Mouse (Mus musculus) G1E (cell line): ENCODE measurements around the gene Itgb6. TPM values are rescaled to one million over a fixed set of nuclear protein-coding genes. Genes with fewer than 3 reads are reported as not detected.

Experiments used
- ATAC-seq: 2 replicates; pipeline ENCODE4 v1.8.0; 2016; ENCODE audit warnings: mild to moderate bottlenecking; ENCODE audit not compliant: insufficient number of reproducible peaks, poor library complexity, low FRiP score, severe bottlenecking; ENCODE audit errors: extremely low read depth
- DNase-seq: peaks from one replicate; pipeline ENCODE4 v3.0.0; 2012; ENCODE audit warnings: low spot score
- H3K27me3 ChIP-seq: 2 replicates; pipeline ENCODE4 v1.6.1; 2012; ENCODE audit warnings: mild to moderate bottlenecking, low read length, inconsistent platforms; ENCODE audit not compliant: insufficient read depth
- H3K36me3 ChIP-seq: replicated peaks from 2 replicates; pipeline ENCODE3; 2012; ENCODE audit warnings: mild to moderate bottlenecking, inconsistent platforms
- H3K4me1 ChIP-seq: 2 replicates; pipeline ENCODE4 v1.6.1; 2012; ENCODE audit warnings: low read depth, low read length, inconsistent platforms, mixed read lengths; ENCODE audit not compliant: insufficient read depth
- H3K4me3 ChIP-seq: 2 replicates; pipeline ENCODE4 v1.5.1; 2012; ENCODE audit warnings: low read depth, mild to moderate bottlenecking, inconsistent platforms, low read length, moderate library complexity, mixed read lengths
- H3K9me3 ChIP-seq: replicated peaks from 2 replicates; pipeline ENCODE4 v1.6.1; 2012; ENCODE audit warnings: inconsistent platforms
- CTCF ChIP-seq: IDR thresholded peaks from 2 replicates; pipeline ENCODE4 v1.5.1; 2012; ENCODE audit warnings: low read depth, low read length, inconsistent platforms, mixed read lengths
- GATA1 ChIP-seq: IDR thresholded peaks from 2 replicates; pipeline ENCODE4 v1.6.1; 2012; ENCODE audit warnings: borderline replicate concordance, low read length, inconsistent platforms, mixed read lengths
- GATA2 ChIP-seq: IDR thresholded peaks from 2 replicates; pipeline ENCODE4 v1.6.1; 2012; ENCODE audit warnings: low read depth, low read length, inconsistent platforms, borderline replicate concordance
- POLR2AphosphoS5 ChIP-seq: IDR thresholded peaks from 2 replicates; pipeline ENCODE4 v1.6.1; 2012; ENCODE audit warnings: low read depth, low read length, inconsistent platforms; ENCODE audit not compliant: insufficient replicate concordance
- TAL1 ChIP-seq: conservative IDR thresholded peaks from 2 replicates; pipeline ENCODE4 v1.6.1; 2012; ENCODE audit warnings: low read depth, low read length, inconsistent platforms, mixed read lengths
- polyA plus RNA-seq: library from polyadenylated mRNA; stranded (reverse); fragments of >175 nt; gene quantifications from 2 replicates; pipeline ENCODE4 v1.2.3, GENCODE M21; 2012
- total RNA-seq, 2 experiments: library from RNA; stranded (forward) in 1 of 2; stranded (reverse) in 1 of 2; fragments of 200-1000 nt in 1 of 2; fragments of >200 nt in 1 of 2; fragmentation: Nextera tagmentation in 1 of 2; gene quantifications; 2 replicates each; pipeline ENCODE4 v1.2.3; 2014 to 2017

The Itgb6 gene
- total and polyA plus RNA-seq, 3 experiments: 0.38 TPM; not detected in 2

- H3K4me1 ChIP-seq: no peaks in the 10 kb centered on the region
- ATAC-seq (no peak), DNase-seq (no peak)
- no peak overlapping the region for H3K4me3 ChIP-seq
- no peaks in the 10 kb centered on the region for H3K9me3 ChIP-seq
- TF ChIP-seq TAL1: no peak
- no peak for TF ChIP-seq POLR2AphosphoS5
- TF ChIP-seq GATA1: no peak
- TF ChIP-seq CTCF: no peak
- TF ChIP-seq GATA2: no peak
- H3K36me3 ChIP-seq: no peaks in the 10 kb centered on the region
- no peaks in the 10 kb centered on the region; the same call in 1 of the 2 replicates for H3K27me3 ChIP-seq
Measured at GRCm38 (mm10) chr2:60612906-60613856, 109.3 kb downstream of the Itgb6 start.

DNA sequence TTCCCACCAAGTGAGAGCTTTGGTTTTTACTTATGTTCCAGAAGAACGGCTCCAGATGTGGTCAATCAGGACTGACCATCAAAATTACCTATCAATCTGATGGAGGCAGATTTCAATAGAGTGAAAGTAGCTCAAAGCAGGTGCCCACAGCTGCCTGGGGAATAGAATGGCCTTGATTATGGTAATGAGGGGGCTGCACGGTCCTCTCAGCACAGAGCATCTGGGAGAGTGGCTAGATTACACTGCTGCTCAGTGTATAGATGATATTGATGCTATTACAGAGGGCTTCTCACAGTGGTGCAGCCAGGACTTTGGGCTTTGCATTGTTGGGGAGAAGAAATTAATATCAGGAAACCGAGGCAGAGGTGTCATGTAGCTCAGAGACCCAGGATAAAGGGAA is 110.8 kb downstream of the Itgb6 start:
- no peak overlapping the region for H3K4me3 ChIP-seq
- no peaks in the 10 kb centered on the region for H3K36me3 ChIP-seq
- no peaks in the 10 kb centered on the region for H3K9me3 ChIP-seq
- no peak for ATAC-seq
- H3K27me3 ChIP-seq: no peaks in the 10 kb centered on the region; the same call in 1 of the 2 replicates
- no peak for TF ChIP-seq GATA2
- TF ChIP-seq GATA1: no peak
- no peak for TF ChIP-seq POLR2AphosphoS5
- no peak for TF ChIP-seq CTCF
- TF ChIP-seq TAL1: no peak
- no peaks in the 10 kb centered on the region for H3K4me1 ChIP-seq
- DNase-seq: no peak

DNA sequence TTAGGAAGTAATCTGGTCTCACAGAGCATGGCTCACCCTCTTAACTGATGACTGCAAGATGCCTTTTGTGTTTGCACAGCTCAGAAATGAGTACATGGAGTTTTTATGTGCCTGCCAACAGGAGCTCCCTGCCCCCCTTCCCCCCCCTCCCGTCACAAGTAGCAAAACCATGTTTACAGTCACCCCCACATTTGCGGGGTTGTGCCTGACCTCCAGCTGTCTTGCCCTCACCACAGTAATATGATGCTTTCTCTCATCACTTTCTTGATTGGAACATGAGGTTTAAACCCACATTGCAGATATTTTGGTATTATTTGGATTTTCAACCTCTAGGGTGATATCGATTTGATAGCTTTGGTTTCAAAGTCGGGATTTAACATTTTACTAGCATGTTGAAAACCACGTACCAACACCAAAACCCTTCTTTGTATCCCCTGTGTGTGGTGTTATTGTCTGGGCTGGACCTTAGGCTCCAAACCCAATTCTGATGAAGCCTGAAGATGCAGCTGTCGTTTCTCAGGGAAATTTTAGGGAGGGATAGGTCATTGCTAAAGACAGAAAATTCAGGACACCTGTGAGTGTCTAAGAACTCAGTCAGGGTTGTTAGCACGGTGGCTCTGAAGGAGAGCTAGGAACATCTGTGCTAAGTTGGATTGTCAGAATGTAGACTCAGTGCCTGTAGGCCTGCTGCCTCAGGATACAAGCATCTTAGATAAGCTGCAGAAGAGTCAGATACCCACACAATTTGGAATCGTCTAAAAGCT is 112.8 kb downstream of the Itgb6 start:
- Histone ChIP-seq H3K27me3 (no peaks in the 10 kb centered on the region; the same call in 1 of the 2 replicates), H3K4me3 (no peak overlapping the region), H3K4me1 (no peaks in the 10 kb centered on the region), H3K9me3 (no peaks in the 10 kb centered on the region), H3K36me3 (no peaks in the 10 kb centered on the region)
- DNase-seq (no peak), ATAC-seq (no peak)
- TF ChIP-seq GATA1 (no peak), CTCF (no peak), TAL1 (no peak), GATA2 (no peak), POLR2AphosphoS5 (no peak)

DNA sequence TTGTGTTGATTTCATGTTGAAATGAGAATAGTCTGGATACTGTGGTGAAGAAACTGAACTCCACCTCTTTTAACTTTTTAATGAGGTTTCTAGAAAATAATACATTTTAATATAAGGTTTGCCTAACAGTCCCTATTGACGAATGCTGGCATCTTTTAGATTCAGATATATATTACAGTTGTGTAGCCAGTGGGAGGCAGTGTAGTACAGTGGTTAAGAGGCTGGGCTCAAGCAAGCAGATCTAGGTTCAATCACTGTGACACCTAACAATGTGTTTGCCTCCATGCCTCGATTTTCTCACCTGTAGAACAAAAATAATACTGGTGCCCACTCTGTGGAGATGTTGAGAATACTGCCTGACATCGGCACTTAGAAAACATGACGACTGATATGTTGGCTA is 114.5 kb downstream of the Itgb6 start:
- no peak for DNase-seq
- H3K4me3 ChIP-seq: no peak overlapping the region
- H3K9me3 ChIP-seq: no peaks in the 10 kb centered on the region
- ATAC-seq: no peak
- no peaks in the 10 kb centered on the region for H3K36me3 ChIP-seq
- H3K4me1 ChIP-seq: no peaks in the 10 kb centered on the region
- H3K27me3 ChIP-seq: no peaks in the 10 kb centered on the region; the same call in 1 of the 2 replicates
- TF ChIP-seq CTCF (no peak), GATA2 (no peak), POLR2AphosphoS5 (no peak), GATA1 (no peak), TAL1 (no peak)

DNA sequence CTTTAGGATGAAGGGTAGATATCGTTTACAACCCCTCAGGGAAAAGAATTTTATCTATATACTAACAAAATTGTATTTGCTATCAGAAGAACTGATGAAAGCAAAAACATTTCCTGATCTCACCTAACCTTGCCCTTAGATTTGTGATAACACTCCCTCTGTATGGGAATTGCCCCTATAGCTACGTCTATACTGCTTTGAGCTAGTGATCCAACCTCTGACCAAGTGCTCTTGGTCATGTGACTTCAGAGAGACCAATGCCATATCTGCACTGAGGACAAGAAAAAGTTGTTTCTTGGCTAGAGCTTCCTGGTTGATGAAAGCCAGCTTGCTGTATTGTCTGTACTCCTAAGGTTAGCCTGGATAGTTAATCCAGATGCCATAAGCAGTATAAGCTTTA is 121.1 kb downstream of the Itgb6 start:
- Histone ChIP-seq H3K4me3 (no peak overlapping the region), H3K27me3 (peaks cover 11% of the 10 kb centered on the region; the same call in 1 of the 2 replicates), H3K36me3 (no peaks in the 10 kb centered on the region), H3K4me1 (no peaks in the 10 kb centered on the region), H3K9me3 (no peaks in the 10 kb centered on the region)
- TF ChIP-seq GATA1 (no peak), CTCF (no peak), POLR2AphosphoS5 (no peak), TAL1 (no peak), GATA2 (no peak)
- DNase-seq (no peak), ATAC-seq (no peak)

DNA sequence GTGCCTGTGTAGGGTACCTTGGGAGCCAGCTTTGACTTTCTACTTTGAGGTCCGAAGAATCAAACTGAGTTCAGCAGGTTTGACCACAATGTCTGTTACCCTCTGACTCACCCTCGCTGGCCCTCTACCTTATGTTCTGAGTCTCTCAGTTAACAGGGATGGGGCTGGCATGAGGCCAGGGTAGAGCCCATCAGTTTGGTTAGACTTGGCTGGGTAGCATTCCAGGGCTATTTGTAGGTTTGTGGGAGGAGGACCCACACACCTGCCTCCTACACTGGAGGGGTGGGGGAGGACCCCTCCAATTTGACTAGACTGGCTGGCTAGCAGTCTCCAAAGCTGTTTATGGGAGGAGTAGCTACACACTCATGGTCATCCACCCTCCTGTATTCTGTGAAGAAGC is 121.6 kb downstream of the Itgb6 start:
- no peaks in the 10 kb centered on the region for H3K9me3 ChIP-seq
- H3K36me3 ChIP-seq: no peaks in the 10 kb centered on the region
- DNase-seq (no peak), ATAC-seq (no peak)
- TF ChIP-seq GATA1: no peak
- TF ChIP-seq TAL1: no peak
- no peak for TF ChIP-seq CTCF
- no peak for TF ChIP-seq POLR2AphosphoS5
- no peak overlapping the region for H3K4me3 ChIP-seq
- H3K27me3 ChIP-seq: peaks cover 11% of the 10 kb centered on the region; the same call in 1 of the 2 replicates
- H3K4me1 ChIP-seq: no peaks in the 10 kb centered on the region
